ENCODE assay signal across 3 mouse cellular contexts in genomic region chr8:46729671-46730070, GRCm38 (mm10). TPM values are rescaled to one million over a fixed set of nuclear protein-coding genes. Genes with fewer than 3 reads are reported as not detected.
A peak's percentile ranks its signal among the peaks of the same experiment; 100 is the strongest.
DNase-seq lines count a peak whose midpoint lies in the region; TF ChIP-seq lines count a peak whose summit lies in the region.
"Not testable (repeated sequence)": the region's sequence is repeated elsewhere in the genome, so short reads cannot be mapped to it uniquely, and the experiment has no call there.

No protein-coding gene starts in this region.

- not testable (repeated sequence) for TF ChIP-seq CTCF in left cerebral cortex, adult 2 months (IDR thresholded peaks at IDR 0.05)

- H3K27ac ChIP-seq in left cerebral cortex, adult 2 months, result peak overlapping the region; percentile 36; the same call in 1 of the 2 replicates

- DNase-seq in brain, adult 2 months (ENCODE audit: low read depth, low spot score), result peak; percentile 76
- DNase-seq in left cerebral cortex, adult 2 months (ENCODE audit: extremely low spot score in 1 of 2, low spot score in 2 of 2), result not testable (repeated sequence)
- DNase-seq in telencephalon, adult 2 months (ENCODE audit: low read depth, low spot score), result peak; percentile 82

- intact Hi-C loops in left cerebral cortex, adult 2 months (cut with DNase I), result not testable (repeated sequence)

- H3K4me3 ChIP-seq in left cerebral cortex, adult 2 months, result not testable (repeated sequence)

RNA-seq across cellular contexts. Expression of gene Irf2, which starts 9.9 kb away (rescaled TPM):
- 10 to 100 TPM; 70.7 to 79.6 TPM for total RNA-seq in left cerebral cortex, adult 2 months (2021)
